Mouse (Mus musculus): ENCODE results near the gene Gramd1b.

The Gramd1b gene

GRCm38 (mm10) chr9:40336701-40337100 lies 194.5 kb downstream of the Gramd1b start:
- DNase-seq (ENCODE audit: low spot score in 2 of 2): no peak

GRCm38 (mm10) chr9:40334617-40335016 lies 196.6 kb downstream of the Gramd1b start:
- DNase-seq (ENCODE audit: low spot score in 2 of 2): no peak

GRCm38 (mm10) chr9:40333649-40334396 lies 197.4 kb downstream of the Gramd1b start:
- DNase-seq (ENCODE audit: low spot score in 2 of 2): peak; percentile 81 to 88

- DNase-seq (ENCODE audit: low spot score in 2 of 2): no peak
Measured at GRCm38 (mm10) chr9:40332731-40333648, 198.2 kb downstream of the Gramd1b start.

- no peak for DNase-seq (ENCODE audit: low spot score in 2 of 2)
Measured at GRCm38 (mm10) chr9:40332326-40332725, 198.9 kb downstream of the Gramd1b start.

GRCm38 (mm10) chr9:40331411-40332286 lies 199.5 kb downstream of the Gramd1b start:
- no peak for DNase-seq (ENCODE audit: low spot score in 2 of 2)

GRCm38 (mm10) chr9:40330609-40331382 lies 200.4 kb downstream of the Gramd1b start:
- peak; percentile 87 to 89 for DNase-seq (ENCODE audit: low spot score in 2 of 2)

GRCm38 (mm10) chr9:40326260-40326915 lies 204.8 kb downstream of the Gramd1b start:
- DNase-seq (ENCODE audit: low spot score in 2 of 2): no peak

- DNase-seq (ENCODE audit: low spot score in 2 of 2): no peak
Measured at GRCm38 (mm10) chr9:40324826-40325225, 206.4 kb downstream of the Gramd1b start.

GRCm38 (mm10) chr9:40324232-40324792 lies 206.9 kb downstream of the Gramd1b start:
- no peak for DNase-seq (ENCODE audit: low spot score in 2 of 2)

- DNase-seq (ENCODE audit: low spot score in 2 of 2): no peak
Measured at GRCm38 (mm10) chr9:40323773-40324172, 207.4 kb downstream of the Gramd1b start.

GRCm38 (mm10) chr9:40323171-40323570 lies 208.0 kb downstream of the Gramd1b start:
- no peak for DNase-seq (ENCODE audit: low spot score in 2 of 2)

- DNase-seq (ENCODE audit: low spot score in 2 of 2): no peak
Measured at GRCm38 (mm10) chr9:40322372-40322771, 208.8 kb downstream of the Gramd1b start.

GRCm38 (mm10) chr9:40321668-40322003 lies 209.5 kb downstream of the Gramd1b start:
- no peak for DNase-seq (ENCODE audit: low spot score in 2 of 2)

GRCm38 (mm10) chr9:40320879-40321667 lies 210.1 kb downstream of the Gramd1b start:
- DNase-seq (ENCODE audit: low spot score in 2 of 2): no peak

GRCm38 (mm10) chr9:40320405-40320804 lies 210.8 kb downstream of the Gramd1b start:
- no peak for DNase-seq (ENCODE audit: low spot score in 2 of 2)

- DNase-seq (ENCODE audit: low spot score in 2 of 2): no peak
Measured at GRCm38 (mm10) chr9:40318771-40319170, 212.4 kb downstream of the Gramd1b start.

- DNase-seq (ENCODE audit: low spot score in 2 of 2): no peak
Measured at GRCm38 (mm10) chr9:40317735-40318134, 213.4 kb downstream of the Gramd1b start.
